Mouse (Mus musculus) kidney, adult 8-10 months (tissue): Measurements from ENCODE around the gene B4galt1.

Experiments
- DNase-seq, 2 experiments: peaks; one replicate each; pipeline ENCODE4 v3.0.0; 2022

Gene B4galt1

GRCm38 (mm10) chr4:40868554-40869232 is 14.9 kb upstream of the B4galt1 start:
- peak; percentile 73 to 80 for DNase-seq

- peak in 1 of 2 experiments; percentile 29 for DNase-seq
Observed at GRCm38 (mm10) chr4:40864361-40864760, 10.6 kb upstream of the B4galt1 start.

- no peak for DNase-seq
Observed at GRCm38 (mm10) chr4:40863340-40863739, 9.5 kb upstream of the B4galt1 start.

GRCm38 (mm10) chr4:40861131-40861530 is 7.3 kb upstream of the B4galt1 start:
- DNase-seq, result no peak

GRCm38 (mm10) chr4:40857824-40858346 is 4.1 kb upstream of the B4galt1 start:
- no peak for DNase-seq

- DNase-seq, result no peak
Observed at GRCm38 (mm10) chr4:40856571-40856970, 2.8 kb upstream of the B4galt1 start.

GRCm38 (mm10) chr4:40854387-40854933 is 655 bp upstream of the B4galt1 start:
- DNase-seq, result no peak

GRCm38 (mm10) chr4:40852861-40853564 is 792 bp downstream of the B4galt1 start:
- DNase-seq, result peak in 1 of 2 experiments; percentile 32

GRCm38 (mm10) chr4:40852249-40852781 is 1.5 kb downstream of the B4galt1 start:
- DNase-seq, result peak; percentile 73 to 80

GRCm38 (mm10) chr4:40851763-40852248 is 2.0 kb downstream of the B4galt1 start:
- no peak for DNase-seq

- DNase-seq, result no peak
Observed at GRCm38 (mm10) chr4:40851031-40851762, 2.6 kb downstream of the B4galt1 start.

GRCm38 (mm10) chr4:40850582-40850981 is 3.2 kb downstream of the B4galt1 start:
- no peak for DNase-seq

GRCm38 (mm10) chr4:40849518-40849917 is 4.3 kb downstream of the B4galt1 start:
- DNase-seq, result no peak

GRCm38 (mm10) chr4:40848246-40848645 is 5.6 kb downstream of the B4galt1 start:
- no peak for DNase-seq

GRCm38 (mm10) chr4:40847160-40847559 is 6.6 kb downstream of the B4galt1 start:
- peak in 1 of 2 experiments; percentile 43 for DNase-seq

GRCm38 (mm10) chr4:40846143-40846931 is 7.5 kb downstream of the B4galt1 start:
- DNase-seq, result no peak

GRCm38 (mm10) chr4:40844811-40845751 is 8.7 kb downstream of the B4galt1 start:
- DNase-seq, result peak; percentile 72 to 80

GRCm38 (mm10) chr4:40844251-40844721 is 9.5 kb downstream of the B4galt1 start:
- DNase-seq, result peak in 1 of 2 experiments; percentile 37

GRCm38 (mm10) chr4:40843726-40844125 is 10.1 kb downstream of the B4galt1 start:
- DNase-seq, result no peak

- DNase-seq, result no peak
Observed at GRCm38 (mm10) chr4:40840448-40840847, 13.4 kb downstream of the B4galt1 start.
